Mouse (Mus musculus): ENCODE measurements around the gene Ctrc. TPM values are rescaled to one million over a fixed set of nuclear protein-coding genes. Genes with fewer than 3 reads are reported as not detected.

Gene Ctrc
- polyA plus RNA-seq, 1 experiment from 2014 or later: not detected

Other genes starting within 250 kb of the Ctrc start
- gene Fblim1, start 240.3 kb downstream of the Ctrc start, polyA plus RNA-seq (2015; fragmentation: Nextera tagmentation; extraction: Ambion mirVana): 1.9 and 2.4 TPM in 2 replicates
- 3.6 and 3.7 TPM in 2 replicates for gene Tmem82, start 227.7 kb downstream of the Ctrc start, polyA plus RNA-seq (2015; fragmentation: Nextera tagmentation; extraction: Ambion mirVana)
- gene Slc25a34, start 222.5 kb downstream of the Ctrc start, polyA plus RNA-seq (2015; fragmentation: Nextera tagmentation; extraction: Ambion mirVana): 0.07 and 0.13 TPM in 2 replicates
- gene Plekhm2, start 181.5 kb downstream of the Ctrc start, polyA plus RNA-seq (2015; fragmentation: Nextera tagmentation; extraction: Ambion mirVana): 0.91 and 1.1 TPM in 2 replicates
- gene Rsc1a1, start 160.8 kb downstream of the Ctrc start, polyA plus RNA-seq (2015; fragmentation: Nextera tagmentation; extraction: Ambion mirVana): 0.46 TPM in 1 of 2 replicates, not detected in the other
- gene Ddi2, start 122.9 kb downstream of the Ctrc start, polyA plus RNA-seq (2015; fragmentation: Nextera tagmentation; extraction: Ambion mirVana): 15.0 and 19.1 TPM in 2 replicates
- gene Agmat, start 99.7 kb downstream of the Ctrc start, polyA plus RNA-seq (2015; fragmentation: Nextera tagmentation; extraction: Ambion mirVana): 18.4 and 18.5 TPM in 2 replicates
- 2.1 and 2.2 TPM in 2 replicates for gene Dnajc16, start 55.4 kb downstream of the Ctrc start, polyA plus RNA-seq (2015; fragmentation: Nextera tagmentation; extraction: Ambion mirVana)
- 9.1 and 11.0 TPM in 2 replicates for gene Casp9, start 52.7 kb downstream of the Ctrc start, polyA plus RNA-seq (2015; fragmentation: Nextera tagmentation; extraction: Ambion mirVana)
- 0.18 and 0.36 TPM in 2 replicates for gene Cela2a, start 20.2 kb downstream of the Ctrc start, polyA plus RNA-seq (2015; fragmentation: Nextera tagmentation; extraction: Ambion mirVana)
- gene Efhd2, start 28.6 kb upstream of the Ctrc start, polyA plus RNA-seq (2015; fragmentation: Nextera tagmentation; extraction: Ambion mirVana): 51.5 and 52.9 TPM in 2 replicates
- gene Fhad1, start 168.7 kb upstream of the Ctrc start, polyA plus RNA-seq (2015; fragmentation: Nextera tagmentation; extraction: Ambion mirVana): 0.32 and 0.41 TPM in 2 replicates
- gene Tmem51, start 237.9 kb upstream of the Ctrc start, polyA plus RNA-seq (2015; fragmentation: Nextera tagmentation; extraction: Ambion mirVana): 13.5 and 16.4 TPM in 2 replicates

All from liver, embryonic 13.5 days (tissue).